Mouse (Mus musculus) right cerebral cortex, postnatal 25 days (tissue): ENCODE measurements at regions not wholly inside any gene's neighbourhood (a gene's known extent, or its start where the extent isn't known, plus 50 kb on each side); places are given as distances from the start of the nearest gene placed in this dataset.

Experiments used
- DNase-seq: peaks from one replicate; pipeline ENCODE4 v3.0.0; 2022

DNA sequence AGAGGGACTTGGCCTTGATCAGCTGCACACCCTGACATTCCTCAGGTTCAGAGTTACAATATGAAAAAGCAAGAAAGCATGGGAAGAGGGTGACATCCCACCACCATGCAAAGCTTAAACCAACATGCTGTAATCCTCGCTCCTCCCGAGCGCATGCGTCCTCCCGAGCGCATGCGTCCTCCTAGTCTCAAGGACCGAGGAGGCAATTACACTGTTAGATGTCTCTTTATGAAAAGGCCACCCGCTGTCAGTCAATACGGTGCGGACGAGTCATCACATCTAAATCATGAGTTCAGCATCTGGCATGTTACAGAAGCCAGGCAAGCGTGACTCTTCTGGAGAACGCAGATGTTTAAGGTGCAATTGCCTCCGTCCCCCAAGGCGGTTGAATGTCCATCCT is 117.1 kb upstream of the Pkdcc start:
- DNase-seq = no peak

DNA sequence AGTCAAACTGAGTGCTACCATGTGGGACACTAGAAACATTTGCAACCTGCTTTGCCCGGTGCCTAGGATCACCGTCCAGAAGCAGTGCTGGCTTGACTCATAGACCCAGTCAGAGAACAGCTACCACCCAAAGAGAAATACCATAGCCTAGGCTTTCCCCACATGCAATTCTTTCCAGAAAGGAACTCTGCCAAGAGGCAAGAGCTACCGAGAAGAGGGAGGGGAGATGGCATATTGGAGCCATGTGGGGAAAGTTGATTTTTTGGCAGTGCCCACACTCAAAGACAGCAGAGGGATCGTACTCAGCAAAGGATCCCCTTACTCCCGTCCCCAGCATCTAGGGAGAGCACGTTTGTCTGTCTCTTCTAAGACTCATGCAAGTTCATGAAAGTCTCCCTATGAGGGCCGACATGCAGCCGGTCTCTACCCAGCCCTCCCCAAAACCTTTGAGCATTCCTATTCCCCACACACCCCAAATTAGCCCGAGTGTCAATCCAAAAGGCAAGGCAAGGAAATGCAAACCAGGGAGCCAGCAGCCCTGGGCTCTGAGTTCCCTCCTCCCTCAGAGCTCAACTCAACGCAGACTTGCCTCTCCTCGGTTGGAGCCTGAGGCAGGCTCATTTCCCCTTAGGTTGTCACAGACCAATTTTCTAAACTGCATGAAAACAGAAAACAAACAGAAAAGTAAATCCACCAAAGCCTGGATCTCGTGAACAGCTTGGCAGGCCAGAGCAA is 116.2 kb upstream of the Pkdcc start:
- no peak for DNase-seq

- no peak for DNase-seq
Observed at GRCm38 (mm10) chr17:83101035-83101434, 114.1 kb upstream of the Pkdcc start.

- no peak for DNase-seq
Observed at GRCm38 (mm10) chr17:83101756-83102155, 113.3 kb upstream of the Pkdcc start.

- no peak for DNase-seq
Observed at GRCm38 (mm10) chr17:83102675-83103412, 112.2 kb upstream of the Pkdcc start.

GRCm38 (mm10) chr17:83108151-83108550 is 106.9 kb upstream of the Pkdcc start:
- no peak for DNase-seq

DNA sequence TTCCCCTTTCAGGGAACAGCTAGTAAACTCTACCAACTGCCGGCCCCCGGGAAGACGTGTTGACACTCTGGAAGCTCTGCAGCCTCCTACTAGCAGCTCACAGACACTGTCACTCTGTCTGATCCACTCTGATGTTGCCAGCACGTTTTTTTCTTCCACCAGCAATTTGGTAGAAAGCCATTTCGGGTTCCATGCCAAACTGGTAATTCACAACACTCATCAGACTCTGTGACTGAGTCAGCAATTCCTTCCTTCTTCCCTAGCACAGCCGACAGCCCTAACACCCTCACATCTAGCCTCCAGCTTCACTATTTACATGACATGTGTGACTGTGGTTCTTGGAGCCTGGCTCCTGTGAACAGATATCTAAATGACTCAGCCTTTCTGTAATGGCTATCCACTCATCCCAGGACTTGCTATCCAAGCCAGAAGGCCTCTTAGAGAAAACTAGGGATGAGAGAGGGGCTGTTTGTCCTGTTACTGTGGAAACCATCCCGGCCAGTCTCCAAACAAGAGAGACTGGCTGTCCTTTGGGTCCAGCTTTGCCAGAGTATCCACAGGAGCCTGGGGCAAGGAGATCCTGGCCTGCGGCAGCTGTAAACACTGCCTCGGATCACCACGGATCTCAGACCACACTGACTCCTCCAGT is 105.2 kb upstream of the Pkdcc start:
- DNase-seq = peak; percentile 38

GRCm38 (mm10) chr17:83110556-83110955 is 104.5 kb upstream of the Pkdcc start:
- DNase-seq = no peak

- no peak for DNase-seq
Observed at GRCm38 (mm10) chr17:83115146-83115545, 99.9 kb upstream of the Pkdcc start.

GRCm38 (mm10) chr17:83115832-83116480 is 99.1 kb upstream of the Pkdcc start:
- no peak for DNase-seq

GRCm38 (mm10) chr17:83120665-83121232 is 94.3 kb upstream of the Pkdcc start:
- DNase-seq = no peak

DNA sequence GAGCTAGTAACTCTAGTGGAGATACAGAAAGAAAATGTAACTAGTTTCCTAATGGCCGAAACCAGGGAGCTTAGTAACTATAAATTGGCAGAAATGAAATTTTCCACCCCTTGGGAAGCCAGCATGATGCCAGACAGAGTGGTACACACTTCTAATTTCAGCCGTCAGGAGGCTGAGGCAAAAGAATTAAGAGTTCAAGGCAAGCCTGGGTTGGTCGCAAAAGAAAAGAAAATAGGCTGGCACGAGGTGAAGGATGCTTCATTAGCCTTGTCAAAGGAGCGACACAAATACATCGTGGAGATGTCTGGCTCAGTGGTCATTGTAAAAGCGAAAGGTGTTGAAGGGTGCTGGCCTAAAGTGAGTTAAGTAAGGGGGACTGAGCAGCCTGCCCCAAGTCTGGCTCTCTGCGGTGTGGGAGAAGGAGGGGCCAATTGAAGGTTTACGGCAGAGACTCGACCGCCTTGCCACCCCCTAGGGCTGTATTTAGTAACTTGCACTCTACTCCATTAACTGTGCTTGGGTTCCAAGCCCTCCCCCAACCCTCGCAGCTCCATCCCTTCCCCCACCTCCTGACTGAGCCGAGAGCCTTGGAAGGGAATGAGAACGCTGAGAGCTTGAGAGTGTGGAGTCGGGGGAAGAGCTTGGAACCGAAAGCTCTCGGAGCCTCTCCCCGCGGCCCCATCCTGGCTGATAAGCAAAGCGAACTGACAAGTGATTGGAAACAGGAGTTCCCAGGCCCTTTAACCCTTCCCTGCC is 92.4 kb upstream of the Pkdcc start:
- peak; percentile 17 for DNase-seq

GRCm38 (mm10) chr17:83125057-83125456 is 90.0 kb upstream of the Pkdcc start:
- no peak for DNase-seq

DNA sequence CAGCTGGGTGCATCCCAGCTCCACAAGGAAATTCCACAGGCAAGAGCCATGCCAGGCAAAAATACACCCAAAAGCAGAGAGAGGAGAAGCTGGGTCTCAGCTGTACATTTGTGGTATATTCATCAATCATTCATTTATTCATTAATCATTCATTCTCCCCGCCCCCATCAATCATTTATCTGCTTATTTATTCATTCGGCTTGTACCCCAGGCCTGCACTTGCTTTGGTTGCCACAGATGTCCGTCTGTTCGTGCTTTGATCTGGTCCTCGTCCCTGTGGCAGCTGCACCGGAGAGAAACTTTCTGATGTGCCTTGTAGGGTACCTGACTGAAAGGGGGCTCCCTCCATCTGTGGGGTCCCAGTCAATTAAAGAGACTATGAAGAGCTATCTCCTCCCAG is 87.2 kb upstream of the Pkdcc start:
- no peak for DNase-seq

- DNase-seq = peak; percentile 58
Observed at GRCm38 (mm10) chr17:83128843-83129544, 86.1 kb upstream of the Pkdcc start.

GRCm38 (mm10) chr17:83129658-83130057 is 85.4 kb upstream of the Pkdcc start:
- no peak for DNase-seq

DNA sequence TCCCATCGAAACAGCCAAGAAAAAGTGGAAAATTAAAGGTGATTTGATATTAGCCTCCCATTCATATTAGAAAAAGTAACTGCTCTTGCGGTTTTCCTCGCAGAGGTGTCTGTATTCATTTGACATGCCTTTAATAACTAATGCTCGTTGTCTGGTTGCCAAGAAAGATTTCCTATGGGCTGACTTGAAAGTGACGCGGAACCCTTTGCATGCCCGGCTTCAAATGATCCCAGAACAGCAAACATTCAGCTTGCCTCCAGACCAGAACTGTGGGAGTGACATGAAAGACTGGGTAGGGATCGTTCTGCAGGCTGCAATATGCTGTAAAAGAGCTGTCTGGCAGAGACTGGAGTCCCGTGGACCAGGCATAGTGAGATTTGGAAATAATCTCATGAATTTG is 81.9 kb upstream of the Pkdcc start:
- DNase-seq = no peak

- DNase-seq = no peak
Observed at GRCm38 (mm10) chr17:83135441-83136120, 79.5 kb upstream of the Pkdcc start.

DNA sequence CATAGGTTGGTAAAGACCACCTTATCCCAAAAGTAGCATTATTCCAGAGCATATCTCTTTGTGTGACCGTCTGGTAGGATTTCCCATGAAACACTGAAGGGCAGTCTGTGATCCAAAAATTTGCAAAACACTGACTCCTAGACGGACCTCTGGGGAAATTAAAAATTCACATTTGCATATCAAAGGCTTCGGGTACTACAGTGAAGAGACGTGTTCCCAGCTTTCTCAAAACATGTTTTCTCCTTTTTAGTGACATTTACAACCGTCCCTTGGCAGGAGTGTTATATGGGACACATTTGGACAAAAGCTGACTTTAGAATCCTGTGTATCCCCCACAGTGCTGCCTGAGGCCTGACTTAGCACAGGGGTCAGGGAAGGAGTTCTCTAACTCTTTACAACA is 78.8 kb upstream of the Pkdcc start:
- no peak for DNase-seq

GRCm38 (mm10) chr17:83137720-83138119 is 77.4 kb upstream of the Pkdcc start:
- no peak for DNase-seq
